Mouse (Mus musculus): ENCODE results near the gene Psip1. TPM values are rescaled to one million over a fixed set of nuclear protein-coding genes. Genes with fewer than 3 reads are reported as not detected.

Psip1 gene
- polyA plus RNA-seq, 1 experiment from 2014 or later = 119 TPM

DNA sequence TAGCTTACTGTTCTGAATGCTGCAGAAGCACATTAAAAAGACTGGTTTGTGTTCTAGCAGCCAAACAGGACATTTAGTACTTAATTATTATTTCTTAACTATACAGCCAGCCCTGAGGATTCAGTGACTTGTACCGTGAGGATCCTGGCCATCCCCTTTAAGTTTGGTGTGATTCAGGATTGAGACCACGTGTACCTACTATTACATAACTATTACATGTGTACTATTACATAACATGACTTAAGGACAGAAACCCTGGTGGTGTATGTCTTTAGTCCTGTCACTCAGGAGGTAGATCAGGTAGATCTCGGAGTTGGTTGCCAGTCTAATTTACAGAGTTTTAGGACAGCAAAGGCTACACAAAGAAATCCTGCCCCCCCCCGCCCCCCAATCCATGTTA, 45.2 kb downstream of the Psip1 start:
- H3K27ac ChIP-seq (ENCODE audit: poor library complexity, severe bottlenecking) = no peak overlapping the region
- no peaks in the 10 kb centered on the region for H3K27me3 ChIP-seq (replicated peaks)
- H3K4me2 ChIP-seq = no peak overlapping the region
- H3K9ac ChIP-seq = no peak overlapping the region
- 91% methylated on average over 4 of the region's 4 CpGs for WGBS
- H3K4me3 ChIP-seq = no peak overlapping the region
- ATAC-seq (ENCODE audit: insufficient number of reproducible peaks, low FRiP score) = no peak
- no peaks in the 10 kb centered on the region for H3K9me3 ChIP-seq (replicated peaks)
- H3K4me1 ChIP-seq (replicated peaks) = no peaks in the 10 kb centered on the region
- H3K36me3 ChIP-seq = peaks cover 54% of the 10 kb centered on the region

DNA sequence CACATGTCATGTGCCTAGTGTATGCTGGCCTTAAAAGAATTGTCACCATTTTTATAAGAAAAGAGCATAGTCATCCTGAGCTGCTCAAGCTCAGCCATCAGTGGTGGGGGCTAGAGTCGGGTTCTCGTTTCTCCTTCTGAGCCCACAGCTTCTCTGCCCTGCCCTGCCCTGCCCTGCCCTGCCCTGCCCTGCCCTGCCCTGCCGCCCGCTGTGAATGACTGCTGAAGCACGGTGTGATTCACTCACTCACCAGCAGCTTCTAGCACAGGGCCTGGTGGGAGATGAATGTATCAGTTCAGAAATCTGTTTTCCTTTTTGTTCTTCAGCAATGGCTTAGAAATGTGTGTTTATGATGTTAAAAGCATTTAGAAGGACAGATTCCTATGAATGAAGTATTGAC, 47.2 kb downstream of the Psip1 start:
- Histone ChIP-seq H3K9me3 (replicated peaks) (no peaks in the 10 kb centered on the region), H3K36me3 (peaks cover 73% of the 10 kb centered on the region), H3K9ac (no peak overlapping the region), H3K4me2 (no peak overlapping the region), H3K4me1 (replicated peaks) (no peaks in the 10 kb centered on the region), H3K27me3 (replicated peaks) (no peaks in the 10 kb centered on the region), H3K27ac (ENCODE audit: poor library complexity, severe bottlenecking) (no peak overlapping the region), H3K4me3 (no peak overlapping the region)
- WGBS = 75% methylated on average over 5 of the region's 5 CpGs
- ATAC-seq (ENCODE audit: insufficient number of reproducible peaks, low FRiP score) = no peak

DNA sequence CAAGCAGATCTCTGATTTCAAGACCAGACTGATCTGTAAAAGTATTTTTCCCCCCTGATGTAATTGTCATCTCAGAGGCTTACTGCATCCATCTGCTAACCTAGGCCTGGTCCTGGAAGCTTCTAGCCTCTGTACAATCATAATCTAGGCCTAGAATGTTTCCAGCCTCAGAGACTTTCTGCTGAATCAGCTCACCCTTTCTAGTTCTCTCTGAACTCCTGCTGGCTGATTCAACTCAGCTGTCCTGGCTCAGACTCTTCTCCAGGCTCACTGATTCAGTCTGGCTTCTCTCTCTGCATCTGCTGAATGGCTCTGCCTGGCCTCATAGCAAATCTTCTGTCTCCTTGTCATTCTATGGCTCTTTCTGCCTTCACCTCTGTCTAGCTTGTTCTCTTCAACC, 48.1 kb downstream of the Psip1 start:
- H3K36me3 ChIP-seq = peaks cover 81% of the 10 kb centered on the region

DNA sequence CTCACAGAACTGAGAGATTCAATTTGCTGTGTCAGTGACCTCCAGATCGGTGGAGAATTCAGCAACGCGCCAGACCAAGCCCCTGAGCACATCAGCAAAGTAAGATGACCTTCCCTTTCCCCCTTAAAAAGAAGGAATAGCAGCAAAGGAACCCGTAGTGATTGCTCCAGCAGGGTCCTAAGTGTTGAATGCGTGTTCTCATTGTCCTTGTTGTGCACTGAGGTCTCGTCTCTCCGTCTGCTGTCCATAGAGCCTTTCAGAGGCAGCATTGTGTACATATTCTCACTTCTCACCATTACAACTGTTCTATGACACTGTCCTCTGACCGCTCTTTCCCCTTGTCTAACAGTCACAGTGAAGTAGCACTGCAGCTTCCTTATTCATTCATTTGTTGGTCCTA, 49.9 kb downstream of the Psip1 start:
- Histone ChIP-seq H3K36me3 (peaks cover 79% of the 10 kb centered on the region), H3K4me1 (replicated peaks) (no peaks in the 10 kb centered on the region), H3K27ac (ENCODE audit: poor library complexity, severe bottlenecking) (no peak overlapping the region), H3K9me3 (replicated peaks) (no peaks in the 10 kb centered on the region), H3K4me2 (no peak overlapping the region), H3K27me3 (replicated peaks) (no peaks in the 10 kb centered on the region), H3K9ac (no peak overlapping the region), H3K4me3 (no peak overlapping the region)
- WGBS = 92% methylated on average over 8 of the region's 8 CpGs
- no peak for ATAC-seq (ENCODE audit: insufficient number of reproducible peaks, low FRiP score)

More for the DNA sequence above, 48.1 kb downstream of the Psip1 start:
- Histone ChIP-seq H3K4me3 (no peak overlapping the region), H3K9ac (no peak overlapping the region), H3K4me2 (no peak overlapping the region), H3K27ac (ENCODE audit: poor library complexity, severe bottlenecking) (no peak overlapping the region), H3K9me3 (replicated peaks) (no peaks in the 10 kb centered on the region), H3K27me3 (replicated peaks) (no peaks in the 10 kb centered on the region), H3K4me1 (replicated peaks) (no peaks in the 10 kb centered on the region)
- ATAC-seq (ENCODE audit: insufficient number of reproducible peaks, low FRiP score) = no peak

DNA sequence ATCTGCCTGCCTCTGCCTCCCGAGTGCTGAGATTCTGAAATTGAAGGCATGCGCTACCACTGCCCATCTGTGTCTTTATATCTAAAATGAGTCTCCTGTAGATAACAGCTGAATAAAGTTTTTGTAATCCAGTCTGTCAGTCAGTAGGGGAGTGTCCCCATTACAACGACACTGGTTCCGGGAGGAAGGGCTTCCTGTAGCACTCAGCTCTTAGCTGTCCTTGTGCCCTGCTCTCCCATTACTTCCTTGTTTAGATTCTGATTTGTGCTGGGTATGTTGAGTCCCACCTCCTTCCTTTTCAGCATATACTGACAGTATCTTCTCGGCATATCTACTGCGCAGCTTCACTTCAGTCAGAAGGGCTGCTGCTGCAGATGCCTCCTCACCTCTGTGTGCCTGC, 53.4 kb downstream of the Psip1 start:
- peak; percentile 22; the same call in 1 of the 2 replicates for ATAC-seq (ENCODE audit: insufficient number of reproducible peaks, low FRiP score)
- H3K4me2 ChIP-seq = no peak overlapping the region

DNA sequence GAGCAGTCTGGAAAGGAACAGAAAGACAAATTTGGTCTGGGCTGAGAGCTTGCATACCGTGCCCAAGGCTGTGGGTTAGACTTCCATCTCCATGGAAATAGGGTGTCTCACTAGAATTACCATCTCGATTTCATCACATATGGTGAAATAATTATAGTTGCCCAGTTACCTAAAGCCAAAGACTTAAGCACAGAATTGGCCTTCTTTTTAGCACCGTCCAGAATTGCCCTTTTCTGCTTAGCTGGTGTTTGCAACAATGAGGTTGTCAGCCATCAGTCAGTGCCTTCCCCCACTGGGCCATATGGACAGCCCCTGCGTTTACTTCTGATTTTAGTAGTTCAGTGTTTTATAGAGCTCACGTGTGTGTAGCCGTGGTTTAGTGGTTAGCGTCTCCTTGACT, 54.3 kb downstream of the Psip1 start:
- no peaks in the 10 kb centered on the region for H3K27me3 ChIP-seq (replicated peaks)
- no peak for ATAC-seq (ENCODE audit: insufficient number of reproducible peaks, low FRiP score)
- H3K9ac ChIP-seq = no peak overlapping the region
- H3K4me3 ChIP-seq = no peak overlapping the region
- H3K4me2 ChIP-seq = no peak overlapping the region
- peaks cover 81% of the 10 kb centered on the region for H3K36me3 ChIP-seq
- WGBS = 94% methylated on average over 7 of the region's 7 CpGs
- no peaks in the 10 kb centered on the region for H3K4me1 ChIP-seq (replicated peaks)
- H3K27ac ChIP-seq (ENCODE audit: poor library complexity, severe bottlenecking) = no peak overlapping the region
- H3K9me3 ChIP-seq (replicated peaks) = no peaks in the 10 kb centered on the region

More for the DNA sequence above, 53.4 kb downstream of the Psip1 start:
- Histone ChIP-seq H3K27me3 (replicated peaks) (no peaks in the 10 kb centered on the region), H3K36me3 (peaks cover 78% of the 10 kb centered on the region), H3K4me3 (no peak overlapping the region), H3K4me1 (replicated peaks) (no peaks in the 10 kb centered on the region), H3K9ac (no peak overlapping the region), H3K27ac (ENCODE audit: poor library complexity, severe bottlenecking) (no peak overlapping the region), H3K9me3 (replicated peaks) (no peaks in the 10 kb centered on the region)
- 81% methylated on average over 6 of the region's 6 CpGs for WGBS

DNA sequence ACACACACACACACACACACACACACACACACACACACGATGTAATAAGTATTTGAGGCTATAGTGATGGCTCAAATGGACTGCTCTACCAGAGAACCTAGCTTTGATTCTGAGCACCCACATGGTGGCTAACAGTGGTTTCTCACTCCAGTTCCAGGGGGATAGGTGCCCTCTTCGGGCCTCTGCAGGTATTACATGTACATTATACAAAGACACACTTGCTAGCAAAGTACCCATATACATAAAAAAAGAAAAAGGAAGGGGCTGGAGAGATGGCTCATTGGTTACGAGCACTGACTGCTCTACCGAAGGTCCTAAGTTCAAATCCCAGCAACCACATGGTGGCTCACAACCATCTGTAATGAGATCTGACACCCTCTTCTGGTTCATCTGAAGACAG, 57.4 kb downstream of the Psip1 start:
- no peak overlapping the region for H3K4me3 ChIP-seq
- WGBS = 90% methylated on average over 4 of the region's 4 CpGs
- no peaks in the 10 kb centered on the region for H3K27me3 ChIP-seq (replicated peaks)
- peaks cover 71% of the 10 kb centered on the region for H3K36me3 ChIP-seq
- ATAC-seq (ENCODE audit: insufficient number of reproducible peaks, low FRiP score) = no peak
- H3K9me3 ChIP-seq (replicated peaks) = no peaks in the 10 kb centered on the region
- no peak overlapping the region for H3K9ac ChIP-seq
- H3K4me2 ChIP-seq = no peak overlapping the region
- H3K27ac ChIP-seq (ENCODE audit: poor library complexity, severe bottlenecking) = no peak overlapping the region
- H3K4me1 ChIP-seq (replicated peaks) = no peaks in the 10 kb centered on the region

DNA sequence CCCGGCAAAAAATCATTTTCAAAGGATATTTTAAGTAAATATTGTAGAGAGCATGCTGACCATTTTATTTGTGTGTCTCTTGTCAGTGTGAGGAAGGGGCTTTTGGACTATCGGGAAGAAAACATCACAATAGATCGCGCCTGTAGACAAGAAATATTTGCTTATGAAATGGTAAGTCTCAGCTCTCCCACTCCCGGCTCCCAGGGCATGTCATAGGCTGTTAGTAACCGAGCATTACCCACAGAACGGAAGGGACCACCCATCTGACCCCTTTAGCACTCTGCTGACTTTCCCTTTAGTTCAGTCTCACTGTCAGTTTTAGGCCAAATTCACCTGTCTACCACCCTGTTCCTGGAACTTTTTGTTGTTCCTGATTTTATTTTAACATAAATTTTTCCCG, 58.6 kb downstream of the Psip1 start:
- H3K4me3 ChIP-seq = no peak overlapping the region
- WGBS = 96% methylated on average over 8 of the region's 8 CpGs
- H3K27ac ChIP-seq (ENCODE audit: poor library complexity, severe bottlenecking) = no peak overlapping the region
- H3K36me3 ChIP-seq = peaks cover 73% of the 10 kb centered on the region
- H3K27me3 ChIP-seq (replicated peaks) = no peaks in the 10 kb centered on the region
- no peak overlapping the region for H3K9ac ChIP-seq
- no peak overlapping the region for H3K4me2 ChIP-seq
- ATAC-seq (ENCODE audit: insufficient number of reproducible peaks, low FRiP score) = no peak
- no peaks in the 10 kb centered on the region for H3K9me3 ChIP-seq (replicated peaks)
- H3K4me1 ChIP-seq (replicated peaks) = no peaks in the 10 kb centered on the region

DNA sequence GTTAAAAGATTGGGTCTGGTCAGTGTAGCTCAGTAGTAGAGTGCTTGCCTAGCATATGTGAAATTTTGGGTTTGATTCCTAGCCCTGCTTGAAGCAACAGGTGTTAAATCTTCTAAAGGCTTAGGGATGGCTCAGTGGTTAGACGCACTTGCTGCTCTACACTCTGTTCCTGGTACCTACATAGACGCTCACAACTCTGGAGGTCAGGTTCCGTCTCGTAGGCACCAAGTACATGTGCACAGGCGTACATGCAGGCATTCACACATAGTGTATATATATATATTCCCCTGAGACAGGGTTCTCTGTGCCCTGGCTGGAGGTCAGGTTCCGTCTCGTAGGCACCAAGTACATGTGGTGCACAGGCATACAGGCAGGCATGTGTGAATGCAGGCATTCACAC, 59.1 kb downstream of the Psip1 start:
- Histone ChIP-seq H3K4me2 (no peak overlapping the region), H3K9ac (no peak overlapping the region), H3K36me3 (peaks cover 71% of the 10 kb centered on the region), H3K4me3 (no peak overlapping the region), H3K27ac (ENCODE audit: poor library complexity, severe bottlenecking) (no peak overlapping the region), H3K9me3 (replicated peaks) (no peaks in the 10 kb centered on the region), H3K4me1 (replicated peaks) (no peaks in the 10 kb centered on the region), H3K27me3 (replicated peaks) (no peaks in the 10 kb centered on the region)
- 95% methylated on average over 7 of the region's 7 CpGs for WGBS
- ATAC-seq (ENCODE audit: insufficient number of reproducible peaks, low FRiP score) = no peak

DNA sequence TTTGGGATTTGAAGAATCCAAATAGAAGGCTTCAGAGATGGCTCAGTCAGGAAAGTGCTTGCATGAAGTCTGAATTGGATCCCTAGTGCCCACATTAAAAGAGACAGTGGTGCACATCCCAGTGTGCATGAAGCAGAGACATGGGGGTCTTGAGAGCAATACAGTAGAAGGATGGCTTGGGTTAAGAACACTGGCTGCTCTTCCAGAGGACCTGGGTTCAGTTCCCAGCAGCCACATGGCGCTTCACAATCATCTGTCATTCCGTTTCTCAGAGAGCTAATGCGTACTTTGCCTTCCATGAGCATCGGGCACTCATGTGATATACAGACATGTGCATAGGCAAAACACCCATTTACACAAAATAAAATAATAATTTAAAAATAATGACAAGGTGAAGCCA, 61.1 kb downstream of the Psip1 start:
- Histone ChIP-seq H3K9me3 (replicated peaks) (no peaks in the 10 kb centered on the region), H3K4me3 (no peak overlapping the region), H3K9ac (no peak overlapping the region), H3K27ac (ENCODE audit: poor library complexity, severe bottlenecking) (no peak overlapping the region), H3K4me1 (replicated peaks) (no peaks in the 10 kb centered on the region), H3K4me2 (no peak overlapping the region), H3K27me3 (replicated peaks) (no peaks in the 10 kb centered on the region), H3K36me3 (peaks cover 63% of the 10 kb centered on the region)
- no peak for ATAC-seq (ENCODE audit: insufficient number of reproducible peaks, low FRiP score)
- WGBS = 94% methylated on average over 4 of the region's 4 CpGs

DNA sequence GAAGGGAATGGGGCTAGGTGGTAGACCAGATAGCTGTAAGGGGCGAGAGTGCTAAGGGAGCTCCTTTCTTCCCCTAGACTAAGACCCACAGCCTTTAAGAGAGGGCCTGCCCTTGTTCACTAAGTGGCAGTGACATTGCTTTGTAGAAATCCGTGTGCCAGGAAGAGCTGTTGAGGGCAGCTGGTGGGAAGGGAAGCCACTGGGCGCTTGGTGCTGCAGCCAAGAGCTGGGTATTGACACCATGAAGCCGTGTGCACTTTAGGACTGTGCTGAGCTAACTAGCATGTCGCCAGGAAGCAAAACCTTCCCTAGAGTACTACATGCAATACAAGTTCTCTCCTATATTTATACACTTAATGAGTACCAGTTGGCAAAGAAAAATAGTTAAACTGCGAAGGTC, 62.6 kb downstream of the Psip1 start:
- ATAC-seq (ENCODE audit: insufficient number of reproducible peaks, low FRiP score) = no peak
- Histone ChIP-seq H3K4me1 (replicated peaks) (peaks cover 4% of the 10 kb centered on the region), H3K36me3 (peaks cover 54% of the 10 kb centered on the region), H3K4me3 (no peak overlapping the region), H3K27ac (ENCODE audit: poor library complexity, severe bottlenecking) (no peak overlapping the region), H3K4me2 (no peak overlapping the region), H3K27me3 (replicated peaks) (no peaks in the 10 kb centered on the region), H3K9me3 (replicated peaks) (no peaks in the 10 kb centered on the region), H3K9ac (no peak overlapping the region)
- 91% methylated on average over 6 of the region's 6 CpGs for WGBS

DNA sequence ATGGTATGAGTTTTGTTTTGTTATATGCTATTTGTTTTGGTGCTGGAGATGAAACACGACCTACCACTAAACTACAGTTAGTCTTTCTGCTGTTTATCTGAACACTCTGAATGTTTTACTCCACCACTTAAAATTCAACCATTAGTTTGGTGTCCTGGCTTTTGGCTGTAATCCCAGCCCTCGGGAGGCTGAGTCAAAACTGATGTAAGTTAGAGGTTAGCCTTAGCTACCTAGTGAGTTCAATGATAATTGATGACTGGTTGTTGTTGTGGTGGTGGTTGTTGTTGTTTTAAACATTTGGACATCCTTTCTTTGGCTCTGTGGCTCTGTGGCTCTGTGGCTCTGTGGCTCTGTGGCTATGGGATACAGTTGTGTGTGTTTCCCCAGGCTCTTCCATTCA, 67.5 kb downstream of the Psip1 start:
- 72% methylated on average over 2 of the region's 2 CpGs for WGBS
- peak overlapping the region; percentile 96; the same call in 1 of the 2 replicates for H3K9ac ChIP-seq

More for the DNA sequence above, 67.5 kb downstream of the Psip1 start:
- H3K36me3 ChIP-seq = peaks cover 17% of the 10 kb centered on the region
- H3K4me3 ChIP-seq = peak overlapping the region; percentile 90
- peaks cover 6% of the 10 kb centered on the region for H3K9me3 ChIP-seq (replicated peaks)
- H3K27me3 ChIP-seq (replicated peaks) = no peaks in the 10 kb centered on the region
- peak overlapping the region; percentile 72 for H3K4me2 ChIP-seq
- H3K27ac ChIP-seq (ENCODE audit: poor library complexity, severe bottlenecking) = no peak overlapping the region
- H3K4me1 ChIP-seq (replicated peaks) = peaks cover 7% of the 10 kb centered on the region
- no peak for ATAC-seq (ENCODE audit: insufficient number of reproducible peaks, low FRiP score)
